Mouse (Mus musculus) heart, embryonic 10.5 days (tissue): ENCODE measurements around the gene Tmod4. TPM values are rescaled to one million over a fixed set of nuclear protein-coding genes. Genes with fewer than 3 reads are reported as not detected.
"Not testable (repeated sequence)": the region's sequence is repeated elsewhere in the genome, so short reads cannot be mapped to it uniquely, and the experiment has no call there.

Experiments
- DNase-seq: peaks from one replicate; pipeline ENCODE4 v3.0.0-alpha.2; 2017; ENCODE audit warnings: low spot score
- H3K27ac ChIP-seq: fragments of 300-500 bp; sonication (generic); 2 replicates; pipeline ENCODE4 v1.5.1; 2016; ENCODE audit warnings: mild to moderate bottlenecking
- H3K27me3 ChIP-seq: fragments of 300-500 bp; sonication (generic); 2 replicates; pipeline ENCODE4 v1.6.1; 2016; ENCODE audit warnings: mild to moderate bottlenecking; ENCODE audit not compliant: poor library complexity, insufficient read depth, severe bottlenecking
- H3K36me3 ChIP-seq: fragments of 300-500 bp; sonication (generic); 2 replicates; pipeline ENCODE4 v1.6.1; 2016; ENCODE audit warnings: mild to moderate bottlenecking, moderate library complexity
- H3K4me1 ChIP-seq: fragments of 300-500 bp; sonication (generic); 2 replicates; pipeline ENCODE4 v1.6.1; 2016; ENCODE audit warnings: mild to moderate bottlenecking
- H3K4me3 ChIP-seq: fragments of 300-500 bp; sonication (generic); 2 replicates; pipeline ENCODE4 v1.5.1; 2016; ENCODE audit warnings: mild to moderate bottlenecking, moderate library complexity
- H3K9me3 ChIP-seq: fragments of 300-500 bp; sonication (generic); 2 replicates; pipeline ENCODE4 v1.6.1; 2016; ENCODE audit warnings: mild to moderate bottlenecking, moderate library complexity
- WGBS: fragments of 180-500 bp; shearing (Covaris S2); methylation state at CpG from one replicate; pipeline ENCODE4 v1.1.7; 2016; 5-methylcytosine and 5-hydroxymethylcytosine counted together
- polyA plus RNA-seq: library from polyadenylated mRNA; unstranded; fragments of >200 nt; fragmentation: Nextera tagmentation; extraction: Ambion mirVana; gene quantifications from 2 replicates; pipeline ENCODE4 v1.2.1, GENCODE M21; 2016

Gene Tmod4
- polyA plus RNA-seq, 1 experiment from 2014 or later, result 0.90 TPM

DNA sequence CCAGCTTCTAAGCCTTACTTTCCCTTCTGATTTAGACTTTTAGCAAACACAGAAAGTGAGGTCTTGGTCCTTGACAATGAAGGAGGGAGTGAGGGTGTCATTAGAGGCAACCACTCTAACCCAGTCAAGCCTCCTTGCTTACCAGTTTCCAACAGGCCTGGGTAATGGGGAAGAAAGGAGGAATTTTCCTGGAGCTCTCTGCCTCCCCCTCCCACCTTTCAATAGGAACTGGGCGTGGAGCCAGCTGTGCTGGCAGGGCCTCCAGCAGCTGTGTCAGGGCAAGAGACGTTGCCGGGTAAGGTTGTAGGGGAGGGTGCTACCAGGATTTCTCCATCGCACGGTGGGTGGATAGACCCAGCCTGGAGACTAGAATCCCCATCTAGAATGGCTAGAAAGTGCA, 696 bp downstream of the Tmod4 start:
- Histone ChIP-seq H3K36me3 (peaks cover 48% of the 10 kb centered on the region), H3K4me3 (no peak overlapping the region), H3K9me3 (no peaks in the 10 kb centered on the region), H3K27me3 (no peaks in the 10 kb centered on the region), H3K4me1 (peaks cover 4% of the 10 kb centered on the region; the same call in 1 of the 2 replicates), H3K27ac (no peak overlapping the region)
- 29% methylated on average over 5 of the region's 5 CpGs for WGBS
- DNase-seq, result no peak

DNA sequence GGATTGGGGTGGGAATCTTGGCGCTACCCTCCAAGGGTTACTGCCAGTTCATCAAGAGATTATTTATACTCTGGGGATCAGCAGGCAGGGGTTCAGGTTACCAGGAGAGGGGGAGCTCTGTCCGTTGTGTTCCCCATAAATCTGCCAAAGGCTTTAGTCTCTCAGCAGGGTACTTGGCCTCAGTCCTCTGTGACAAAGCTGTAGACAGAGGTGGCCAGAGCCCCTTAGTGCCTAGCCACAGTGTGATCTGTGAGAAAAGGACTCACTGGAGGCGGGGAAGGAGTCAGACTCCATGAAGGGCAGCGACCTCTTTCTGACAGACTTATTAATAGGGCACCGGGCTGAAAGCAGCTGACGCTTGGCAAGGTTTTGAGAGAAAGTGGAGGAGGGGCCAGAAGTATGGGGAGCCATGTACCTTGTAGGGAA, 5.0 kb downstream of the Tmod4 start:
- 68% methylated on average over 6 of the region's 6 CpGs for WGBS
- Histone ChIP-seq H3K27ac (no peak overlapping the region), H3K4me3 (no peak overlapping the region), H3K27me3 (no peaks in the 10 kb centered on the region), H3K9me3 (no peaks in the 10 kb centered on the region), H3K4me1 (peaks cover 8% of the 10 kb centered on the region), H3K36me3 (peaks cover 42% of the 10 kb centered on the region)
- DNase-seq, result peak; percentile 58

GRCm38 (mm10) chr3:95130081-95130480, 5.8 kb downstream of the Tmod4 start:
- H3K27me3 ChIP-seq, result no peaks in the 10 kb centered on the region
- H3K9me3 ChIP-seq, result no peaks in the 10 kb centered on the region
- WGBS, result 87% methylated on average over 5 of the region's 5 CpGs
- H3K4me3 ChIP-seq, result no peak overlapping the region
- peak; percentile 71 for DNase-seq
- peaks cover 9% of the 10 kb centered on the region; the same call in 1 of the 2 replicates for H3K4me1 ChIP-seq
- H3K27ac ChIP-seq, result no peak overlapping the region
- peaks cover 42% of the 10 kb centered on the region for H3K36me3 ChIP-seq

GRCm38 (mm10) chr3:95132389-95132788, 8.1 kb downstream of the Tmod4 start:
- not testable (repeated sequence) for H3K27ac ChIP-seq, H3K9me3 ChIP-seq, DNase-seq, H3K4me3 ChIP-seq, H3K27me3 ChIP-seq
- peaks cover 39% of the 10 kb centered on the region for H3K36me3 ChIP-seq
- WGBS, result 81% methylated on average over 2 of the region's 2 CpGs
- peaks cover 20% of the 10 kb centered on the region for H3K4me1 ChIP-seq

DNA sequence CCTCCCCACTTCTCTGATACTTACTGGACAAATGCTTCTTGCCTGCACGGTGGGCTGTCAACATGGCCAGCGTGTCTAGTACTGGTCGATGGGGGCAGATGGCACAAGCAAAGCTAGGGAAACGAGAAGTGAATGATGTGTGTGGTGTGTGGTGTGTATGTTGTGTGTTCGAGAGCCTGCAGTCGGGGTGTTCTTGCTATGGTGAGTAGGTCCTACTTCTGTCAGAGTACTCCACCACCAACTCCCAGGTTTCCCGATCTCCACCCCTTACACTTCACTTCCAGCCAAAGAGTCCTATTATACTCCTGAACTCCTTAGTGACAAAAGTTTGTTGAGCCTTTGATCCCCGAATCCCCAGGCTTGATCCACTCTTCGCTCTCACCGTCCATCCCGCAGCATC, 8.9 kb downstream of the Tmod4 start:
- DNase-seq, result no peak
- H3K27me3 ChIP-seq, result no peaks in the 10 kb centered on the region
- peaks cover 20% of the 10 kb centered on the region for H3K4me1 ChIP-seq
- H3K4me3 ChIP-seq, result peak overlapping the region; percentile 71
- WGBS, result 56% methylated on average over 11 of the region's 11 CpGs
- H3K9me3 ChIP-seq, result no peaks in the 10 kb centered on the region
- peak overlapping the region; percentile 92 for H3K27ac ChIP-seq
- peaks cover 42% of the 10 kb centered on the region for H3K36me3 ChIP-seq

- peak within 1 kb of the TSS; percentile 71 for H3K4me3 ChIP-seq
- peak; percentile 96 for DNase-seq
- H3K27ac ChIP-seq, result peak within 1 kb of the TSS; percentile 92
- WGBS, result under 1% methylated on average over 20 of the region's 20 CpGs
- H3K4me1 ChIP-seq, result peaks cover 20% of the 10 kb centered on the region
- H3K27me3 ChIP-seq, result no peaks in the 10 kb centered on the region
- H3K36me3 ChIP-seq, result peaks cover 37% of the 10 kb centered on the region
- no peaks in the 10 kb centered on the region for H3K9me3 ChIP-seq
Observed at GRCm38 (mm10) chr3:95133680-95134101, 9.4 kb downstream of the Tmod4 start, which contains the start of the genes Scnm1 and Lysmd1. Scnm1 (minus strand) TSS chr3:95134011. Lysmd1 (plus strand) TSS chr3:95134088.

- H3K27ac ChIP-seq, DNase-seq, H3K27me3 ChIP-seq, H3K9me3 ChIP-seq: not testable (repeated sequence)
- Histone ChIP-seq H3K4me1 (peaks cover 20% of the 10 kb centered on the region), H3K4me3 (peak overlapping the region; percentile 71), H3K36me3 (peaks cover 33% of the 10 kb centered on the region)
- WGBS, result no CpG with 5 or more reads among the region's 12 CpGs
Observed at GRCm38 (mm10) chr3:95134133-95134532, 9.9 kb downstream of the Tmod4 start.

GRCm38 (mm10) chr3:95135023-95135422, 10.7 kb downstream of the Tmod4 start:
- Histone ChIP-seq H3K27ac (peak overlapping the region; percentile 36; the same call in 1 of the 2 replicates), H3K36me3 (peaks cover 32% of the 10 kb centered on the region), H3K4me1 (peaks cover 27% of the 10 kb centered on the region), H3K4me3 (peak overlapping the region; percentile 52), H3K9me3 (no peaks in the 10 kb centered on the region), H3K27me3 (no peaks in the 10 kb centered on the region)
- 21% methylated on average over 6 of the region's 6 CpGs for WGBS
- DNase-seq, result no peak

DNA sequence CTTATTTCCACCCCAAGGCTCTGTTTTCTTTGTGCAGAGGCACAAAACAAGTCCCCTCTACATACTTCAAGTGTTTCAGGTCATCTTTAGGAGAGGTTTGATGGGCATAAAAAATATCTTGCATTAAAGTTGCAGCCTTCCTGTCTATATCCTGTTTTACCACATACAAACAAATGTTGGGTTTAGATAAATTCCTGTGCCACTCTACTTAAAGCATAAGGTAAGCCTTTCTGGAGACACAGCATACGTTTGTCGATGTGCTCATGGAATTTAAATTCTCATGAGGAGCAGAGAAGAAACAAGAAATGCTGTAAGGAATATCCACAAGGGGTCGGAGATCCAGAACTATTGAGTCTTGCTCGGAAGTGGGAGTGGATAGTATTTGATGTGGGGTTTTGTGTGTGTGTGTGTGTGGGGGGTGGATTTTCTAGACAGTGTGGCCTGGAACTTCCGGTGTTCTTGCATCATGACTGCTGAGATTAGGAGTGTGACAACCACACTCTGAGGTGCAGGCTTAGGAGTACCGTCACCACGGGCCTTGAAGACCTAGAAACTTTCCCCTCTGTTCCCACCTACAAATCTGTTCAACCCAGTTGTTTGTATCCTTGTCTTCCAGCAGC, 11.3 kb downstream of the Tmod4 start:
- H3K4me3 ChIP-seq, result peak overlapping the region; percentile 52
- WGBS, result 86% methylated on average over 7 of the region's 7 CpGs
- no peaks in the 10 kb centered on the region for H3K9me3 ChIP-seq
- H3K36me3 ChIP-seq, result peaks cover 33% of the 10 kb centered on the region
- no peaks in the 10 kb centered on the region for H3K27me3 ChIP-seq
- H3K4me1 ChIP-seq, result peaks cover 30% of the 10 kb centered on the region
- no peak for DNase-seq
- peak overlapping the region; percentile 36; the same call in 1 of the 2 replicates for H3K27ac ChIP-seq

- 89% methylated on average over 3 of the region's 3 CpGs for WGBS
- H3K9me3 ChIP-seq, result no peaks in the 10 kb centered on the region
Observed at GRCm38 (mm10) chr3:95136336-95136735, 12.1 kb downstream of the Tmod4 start.

GRCm38 (mm10) chr3:95139586-95140288, 15.5 kb downstream of the Tmod4 start:
- H3K27me3 ChIP-seq, result no peaks in the 10 kb centered on the region
- DNase-seq, result no peak
- H3K36me3 ChIP-seq, result peaks cover 16% of the 10 kb centered on the region
- H3K9me3 ChIP-seq, result no peaks in the 10 kb centered on the region
- 0 out of 2 replicates have a peak overlapping the region, but pooled peaks have one; percentile 7 for H3K27ac ChIP-seq
- WGBS, result 51% methylated on average over 25 of the region's 25 CpGs
- H3K4me3 ChIP-seq, result peak overlapping the region; percentile 25; the same call in 1 of the 2 replicates
- H3K4me1 ChIP-seq, result peaks cover 25% of the 10 kb centered on the region

More at GRCm38 (mm10) chr3:95136336-95136735, 12.1 kb downstream of the Tmod4 start:
- Histone ChIP-seq H3K27ac (no peak overlapping the region), H3K27me3 (no peaks in the 10 kb centered on the region), H3K4me1 (peaks cover 30% of the 10 kb centered on the region), H3K4me3 (no peak overlapping the region), H3K36me3 (peaks cover 30% of the 10 kb centered on the region)
- DNase-seq, result no peak

DNA sequence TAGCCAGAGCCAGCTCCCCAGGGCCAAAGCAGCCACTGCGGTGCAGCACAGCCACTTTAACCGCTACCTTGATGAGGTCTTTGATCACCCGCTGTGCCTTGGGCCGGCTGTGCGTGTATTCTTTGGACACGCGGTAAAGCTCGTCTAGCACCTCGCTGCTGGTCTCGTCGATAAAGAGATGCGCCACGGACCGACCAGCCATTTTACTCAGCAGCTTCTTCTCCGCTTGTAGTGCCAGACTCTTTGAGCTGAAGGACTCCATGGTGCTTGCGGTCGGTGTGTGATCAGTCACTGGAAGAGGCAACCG, 16.0 kb downstream of the Tmod4 start:
- peaks cover 16% of the 10 kb centered on the region for H3K36me3 ChIP-seq
- H3K9me3 ChIP-seq, result no peaks in the 10 kb centered on the region
- H3K27ac ChIP-seq, result 0 out of 2 replicates have a peak overlapping the region, but pooled peaks have one; percentile 7
- 40% methylated on average over 18 of the region's 18 CpGs for WGBS
- no peak for DNase-seq
- H3K4me1 ChIP-seq, result peaks cover 20% of the 10 kb centered on the region
- H3K4me3 ChIP-seq, result peak overlapping the region; percentile 25; the same call in 1 of the 2 replicates
- no peaks in the 10 kb centered on the region for H3K27me3 ChIP-seq

DNA sequence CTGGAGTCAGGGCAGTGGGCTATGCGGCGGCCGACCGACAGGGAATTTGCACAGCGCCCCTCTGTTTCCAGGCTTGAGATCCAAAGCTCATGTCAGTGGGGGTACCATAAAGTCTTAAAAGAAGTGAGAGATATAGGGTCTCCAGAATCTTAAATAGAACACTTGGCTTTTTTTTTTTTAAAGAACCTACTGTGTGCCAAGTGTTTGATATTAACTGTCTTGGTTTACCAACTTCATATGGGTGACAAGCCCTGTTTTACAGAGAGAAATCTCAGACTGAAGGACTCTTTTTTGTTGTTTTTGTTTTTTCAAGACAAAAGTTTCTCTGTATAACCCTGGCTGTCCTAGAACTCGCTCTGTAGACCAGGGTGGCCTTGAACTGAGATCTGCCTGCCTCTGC, 16.5 kb downstream of the Tmod4 start:
- Histone ChIP-seq H3K36me3 (peaks cover 16% of the 10 kb centered on the region), H3K4me1 (peaks cover 14% of the 10 kb centered on the region), H3K4me3 (no peak overlapping the region), H3K27me3 (no peaks in the 10 kb centered on the region), H3K27ac (no peak overlapping the region), H3K9me3 (no peaks in the 10 kb centered on the region)
- DNase-seq, result no peak
- 87% methylated on average over 6 of the region's 6 CpGs for WGBS
